Mouse (Mus musculus) adrenal gland, postnatal 14 days (tissue): Measurements from ENCODE around the gene Grid2. TPM values are rescaled to one million over a fixed set of nuclear protein-coding genes. Genes with fewer than 3 reads are reported as not detected.

Experiments used
- DNase-seq: peaks from one replicate; pipeline ENCODE4 v3.0.0; 2021; ENCODE audit warnings: mixed read lengths
- total RNA-seq: library from RNA; stranded (reverse); gene quantifications from 2 replicates; pipeline ENCODE4 v1.2.3, GENCODE M21; 2021

Grid2 gene
- total RNA-seq, 1 experiment from 2014 or later, result 0.15 TPM

GRCm38 (mm10) chr6:64730506-64731020 is 1474.9 kb downstream of the Grid2 start:
- DNase-seq, result no peak

GRCm38 (mm10) chr6:64731126-64731525 is 1475.5 kb downstream of the Grid2 start:
- DNase-seq, result no peak

GRCm38 (mm10) chr6:64731621-64732320 is 1476.1 kb downstream of the Grid2 start:
- no peak for DNase-seq

GRCm38 (mm10) chr6:64733311-64733710 is 1477.6 kb downstream of the Grid2 start:
- no peak for DNase-seq

GRCm38 (mm10) chr6:64734441-64735320 is 1479.0 kb downstream of the Grid2 start:
- no peak for DNase-seq

GRCm38 (mm10) chr6:64736317-64736716 is 1480.6 kb downstream of the Grid2 start:
- DNase-seq, result no peak

- no peak for DNase-seq
Measured at GRCm38 (mm10) chr6:64742915-64743489, 1487.3 kb downstream of the Grid2 start.
